Mouse (Mus musculus) spleen, postnatal 10 days (tissue): ENCODE results near the gene Mss51.

Source experiments
- DNase-seq, 2 experiments: peaks; one replicate each; pipeline ENCODE4 v3.0.0; 2021 to 2022; ENCODE audit warnings: low spot score in 2 of 2

Mss51 gene

GRCm38 (mm10) chr14:20451765-20452331, 44.9 kb downstream of the Mss51 start, which contains the start of gene Cfap70:
Gene Cfap70, minus strand, starts transcription at chr14:20452226.
- DNase-seq: peak; percentile 54 to 79

GRCm38 (mm10) chr14:20451302-20451701, 45.4 kb downstream of the Mss51 start:
- no peak for DNase-seq

- no peak for DNase-seq
Measured at GRCm38 (mm10) chr14:20447209-20447608, 49.5 kb downstream of the Mss51 start.

GRCm38 (mm10) chr14:20442252-20442651, 54.4 kb downstream of the Mss51 start:
- DNase-seq: no peak

GRCm38 (mm10) chr14:20436976-20437375, 59.7 kb downstream of the Mss51 start:
- no peak for DNase-seq
